Mouse (Mus musculus): ENCODE results near the gene Tmem121. TPM values are rescaled to one million over a fixed set of nuclear protein-coding genes. Genes with fewer than 3 reads are reported as not detected.
A peak's percentile ranks its signal among the peaks of the same experiment; 100 is the strongest.

Tmem121 gene
- polyA plus RNA-seq (2015; fragmentation: Nextera tagmentation; extraction: Ambion mirVana): 1.2 TPM in 2 replicates

GRCm38 (mm10) chr12:113185442-113186291 is at the start of gene Tmem121:
Gene Tmem121, plus strand, starts transcription at chr12:113185930.
- peaks cover 8% of the 10 kb centered on the region; the same call in 1 of the 2 replicates for H3K4me1 ChIP-seq (ENCODE audit: insufficient read depth, low read depth, low read length)
- no peaks in the 10 kb centered on the region for H3K36me3 ChIP-seq (ENCODE audit: insufficient read depth, low read length)
- WGBS: 3% methylated on average over 60 of the region's 63 CpGs
- no peak within 1 kb of the TSS for H3K9ac ChIP-seq (replicated peaks; ENCODE audit: low read depth)
- no peak within 1 kb of the TSS for H3K27ac ChIP-seq (ENCODE audit: low read length)
- peak; percentile 20; the same call in 1 of the 2 replicates for ATAC-seq
- no peaks in the 10 kb centered on the region for H3K9me3 ChIP-seq (ENCODE audit: low read length)
- DNase-seq (ENCODE audit: low spot score): no peak
- no peak for TF ChIP-seq CTCF (IDR thresholded peaks at IDR 0.05)
- no peak for TF ChIP-seq EP300 (IDR thresholded peaks at IDR 0.05)
- peak within 1 kb of the TSS; percentile 43 for H3K4me3 ChIP-seq (ENCODE audit: low read depth, low read length)
- peaks cover 10% of the 10 kb centered on the region; the same call in 1 of the 2 replicates for H3K27me3 ChIP-seq (replicated peaks; ENCODE audit: insufficient read depth, low read length)
- H3K4me2 ChIP-seq (replicated peaks; ENCODE audit: low read depth, low read length): peak within 1 kb of the TSS; percentile 70

DNA sequence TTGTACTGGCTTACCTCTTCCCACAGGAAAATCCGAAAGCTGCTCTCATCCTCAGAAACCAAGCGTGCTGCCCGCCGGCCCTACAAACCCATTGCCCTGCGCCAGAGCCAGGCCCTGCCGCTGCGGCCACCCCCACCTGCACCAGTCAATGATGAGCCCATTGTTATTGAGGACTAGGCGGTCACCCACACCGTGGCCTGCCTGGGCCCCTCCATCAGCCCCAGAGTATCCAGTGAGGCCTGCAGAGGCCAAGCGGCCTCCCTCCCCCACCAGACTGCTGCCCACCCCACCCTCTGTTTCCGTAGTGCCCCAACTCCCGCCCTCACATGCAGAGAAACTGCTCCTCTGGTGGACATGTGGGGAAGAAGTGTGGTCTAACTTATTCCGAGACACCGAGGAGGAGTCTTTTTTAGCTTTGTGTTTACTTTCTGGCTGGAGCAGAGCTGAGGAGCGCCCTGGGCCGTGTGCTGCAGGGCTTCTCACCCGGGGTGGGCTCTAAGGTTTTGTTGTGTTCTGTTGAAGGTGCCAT is 49.2 kb upstream of the Tmem121 start:
- H3K4me2 ChIP-seq (replicated peaks; ENCODE audit: low read depth, low read length): no peak overlapping the region
- ATAC-seq (no peak), DNase-seq (ENCODE audit: low spot score) (no peak)
- TF ChIP-seq CTCF (IDR thresholded peaks at IDR 0.05): peak; percentile 41
- no peak for TF ChIP-seq EP300 (IDR thresholded peaks at IDR 0.05)
- no peak overlapping the region for H3K27ac ChIP-seq (ENCODE audit: low read length)
- H3K9ac ChIP-seq (replicated peaks; ENCODE audit: low read depth): no peak overlapping the region
- 71% methylated on average over 17 of the region's 17 CpGs for WGBS
- peaks cover 15% of the 10 kb centered on the region; the same call in 1 of the 2 replicates for H3K36me3 ChIP-seq (ENCODE audit: insufficient read depth, low read length)
- H3K9me3 ChIP-seq (ENCODE audit: low read length): no peaks in the 10 kb centered on the region
- no peak overlapping the region for H3K4me3 ChIP-seq (ENCODE audit: low read depth, low read length)
- H3K4me1 ChIP-seq (ENCODE audit: insufficient read depth, low read depth, low read length): peaks cover 29% of the 10 kb centered on the region
- no peaks in the 10 kb centered on the region for H3K27me3 ChIP-seq (replicated peaks; ENCODE audit: insufficient read depth, low read length)

DNA sequence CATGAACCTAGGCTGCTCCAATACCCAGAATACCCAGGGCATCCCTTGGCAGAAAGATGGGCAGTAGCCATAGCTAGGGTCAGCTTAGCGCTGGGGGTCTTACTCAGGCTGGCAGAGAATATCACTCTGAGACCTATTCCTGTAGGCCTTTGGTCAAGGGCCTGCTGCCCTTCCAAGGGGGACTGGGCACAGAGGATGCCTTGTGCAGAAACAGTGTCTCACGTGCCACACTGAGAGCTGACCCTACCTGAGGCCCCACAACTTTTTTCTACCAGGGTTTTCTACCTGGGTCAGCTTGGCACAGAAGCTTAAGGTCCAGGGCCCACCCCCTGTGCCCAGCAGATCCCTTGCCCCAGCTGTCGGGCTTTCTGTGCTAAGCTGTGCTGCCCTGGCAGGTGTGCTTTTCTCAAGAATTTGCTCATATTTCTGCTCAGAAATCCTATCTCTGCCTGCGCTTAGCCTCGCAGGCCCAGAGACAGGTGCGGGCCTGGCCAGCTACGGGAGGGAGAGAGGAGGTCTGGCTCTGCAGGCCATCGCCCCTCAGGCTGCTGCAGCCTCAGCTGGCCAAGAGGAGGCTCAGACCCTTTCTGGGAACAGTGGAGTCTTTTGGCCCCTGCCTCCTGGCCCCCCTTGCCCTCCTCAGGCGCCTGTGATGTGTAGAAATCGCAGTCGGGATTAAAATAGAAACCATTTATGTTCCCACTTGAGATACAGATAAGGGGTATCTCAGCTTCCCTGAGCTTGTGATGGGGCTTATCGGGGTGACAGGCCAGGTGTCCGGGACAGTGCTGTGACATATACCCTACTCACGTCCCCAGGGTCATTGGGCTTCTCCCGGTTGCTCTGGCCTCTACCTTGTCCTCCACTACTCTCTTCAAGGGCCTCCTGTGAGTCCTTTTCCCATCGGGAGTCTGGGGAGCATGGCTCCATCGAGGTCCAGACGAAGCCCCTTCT is 48.2 kb upstream of the Tmem121 start:
- Histone ChIP-seq H3K36me3 (ENCODE audit: insufficient read depth, low read length) (peaks cover 15% of the 10 kb centered on the region; the same call in 1 of the 2 replicates), H3K4me3 (ENCODE audit: low read depth, low read length) (no peak overlapping the region), H3K27ac (ENCODE audit: low read length) (peak overlapping the region; percentile 97), H3K27me3 (replicated peaks; ENCODE audit: insufficient read depth, low read length) (no peaks in the 10 kb centered on the region), H3K9me3 (ENCODE audit: low read length) (no peaks in the 10 kb centered on the region), H3K4me2 (replicated peaks; ENCODE audit: low read depth, low read length) (no peak overlapping the region), H3K4me1 (ENCODE audit: insufficient read depth, low read depth, low read length) (peaks cover 27% of the 10 kb centered on the region), H3K9ac (replicated peaks; ENCODE audit: low read depth) (no peak overlapping the region)
- no peak for ATAC-seq
- WGBS: 72% methylated on average over 18 of the region's 18 CpGs
- no peak for DNase-seq (ENCODE audit: low spot score)
- TF ChIP-seq EP300 (IDR thresholded peaks at IDR 0.05) (no peak), CTCF (IDR thresholded peaks at IDR 0.05) (no peak)

GRCm38 (mm10) chr12:113138291-113138690 is 47.4 kb upstream of the Tmem121 start:
- no peaks in the 10 kb centered on the region for H3K27me3 ChIP-seq (replicated peaks; ENCODE audit: insufficient read depth, low read length)
- H3K9ac ChIP-seq (replicated peaks; ENCODE audit: low read depth): no peak overlapping the region
- peak overlapping the region; percentile 97 for H3K27ac ChIP-seq (ENCODE audit: low read length)
- no peaks in the 10 kb centered on the region for H3K9me3 ChIP-seq (ENCODE audit: low read length)
- no peak for TF ChIP-seq EP300 (IDR thresholded peaks at IDR 0.05)
- TF ChIP-seq CTCF (IDR thresholded peaks at IDR 0.05): no peak
- 66% methylated on average over 6 of the region's 6 CpGs for WGBS
- H3K4me2 ChIP-seq (replicated peaks; ENCODE audit: low read depth, low read length): no peak overlapping the region
- no peak overlapping the region for H3K4me3 ChIP-seq (ENCODE audit: low read depth, low read length)
- no peak for DNase-seq (ENCODE audit: low spot score)
- H3K36me3 ChIP-seq (ENCODE audit: insufficient read depth, low read length): peaks cover 15% of the 10 kb centered on the region; the same call in 1 of the 2 replicates
- H3K4me1 ChIP-seq (ENCODE audit: insufficient read depth, low read depth, low read length): peaks cover 27% of the 10 kb centered on the region
- ATAC-seq: no peak

- Histone ChIP-seq H3K27ac (ENCODE audit: low read length) (peak overlapping the region; percentile 97), H3K36me3 (ENCODE audit: insufficient read depth, low read length) (peaks cover 16% of the 10 kb centered on the region), H3K4me3 (ENCODE audit: low read depth, low read length) (peak overlapping the region; percentile 72; the same call in 1 of the 2 replicates), H3K4me2 (replicated peaks; ENCODE audit: low read depth, low read length) (peak overlapping the region; percentile 69), H3K9me3 (ENCODE audit: low read length) (no peaks in the 10 kb centered on the region), H3K27me3 (replicated peaks; ENCODE audit: insufficient read depth, low read length) (no peaks in the 10 kb centered on the region), H3K9ac (replicated peaks; ENCODE audit: low read depth) (no peak overlapping the region), H3K4me1 (ENCODE audit: insufficient read depth, low read depth, low read length) (peaks cover 29% of the 10 kb centered on the region)
- peak; percentile 18 for ATAC-seq
- TF ChIP-seq EP300 (IDR thresholded peaks at IDR 0.05) (no peak; the same call in 1 of the 2 replicates), CTCF (IDR thresholded peaks at IDR 0.05) (peak; percentile 10; the same call in 1 of the 2 replicates)
- DNase-seq (ENCODE audit: low spot score): peak; percentile 89
- 32% methylated on average over 11 of the region's 11 CpGs for WGBS
Measured at GRCm38 (mm10) chr12:113138901-113139864, 46.5 kb upstream of the Tmem121 start.
